Mouse (Mus musculus): Measurements from ENCODE around the gene Rnf208.
A peak's percentile ranks its signal among the peaks of the same experiment; 100 is the strongest.

DNA sequence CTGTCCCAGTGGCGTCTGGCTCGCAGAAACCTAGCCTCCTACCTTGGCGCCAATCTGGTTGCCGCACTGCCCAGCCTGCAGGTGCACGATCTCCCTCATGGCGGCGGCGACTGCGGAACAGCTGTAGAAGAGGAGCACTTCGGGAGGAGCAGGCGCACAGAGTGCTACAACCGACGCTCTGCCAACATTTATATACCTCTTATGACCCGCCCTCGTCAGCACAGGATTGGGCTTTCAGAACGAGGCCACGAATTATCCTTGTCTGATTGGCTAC is 17.6 kb upstream of the Rnf208 start, which contains the start of gene Tubb4b:
- TF ChIP-seq POLR2A (IDR thresholded peaks at IDR 0.05; ENCODE audit: control insufficient read depth, extremely low read depth, insufficient read depth, low read length, poor library complexity), result peak; percentile 97
- TF ChIP-seq CTCF (IDR thresholded peaks at IDR 0.05; ENCODE audit: borderline replicate concordance, control insufficient read depth, extremely low read depth, insufficient read depth, low read length, poor library complexity), result no peak

Measured in thymus, adult 2 months (tissue).